Mouse (Mus musculus) bone marrow macrophage, adult 2 months (primary cell): Measurements from ENCODE around the gene Pde5a.

Source experiments
- CTCF ChIP-seq: IDR thresholded peaks from 2 replicates; pipeline ENCODE4 v1.5.1; 2012; ENCODE audit warnings: low read depth, mild to moderate bottlenecking, low read length, moderate library complexity
- POLR2A ChIP-seq: IDR thresholded peaks from 2 replicates; pipeline ENCODE4 v1.6.1; 2012; ENCODE audit warnings: mild to moderate bottlenecking, low read depth, low read length, borderline replicate concordance

- TF ChIP-seq CTCF (no peak), POLR2A (no peak)
Measured at GRCm38 (mm10) chr3:122739460-122739859, 10.7 kb downstream of the Pde5a start.
